Mouse (Mus musculus) c-Kit-negative CD71-positive TER-119-positive erythroid progenitor cells, embryonic 14.5 days (primary cell): Measurements from ENCODE around the gene Olfr181.

Experiments
- DNase-seq: peaks from one replicate; pipeline ENCODE4 v3.0.0-alpha.2; 2013; ENCODE audit warnings: low read depth, low spot score

Gene Olfr181

DNA sequence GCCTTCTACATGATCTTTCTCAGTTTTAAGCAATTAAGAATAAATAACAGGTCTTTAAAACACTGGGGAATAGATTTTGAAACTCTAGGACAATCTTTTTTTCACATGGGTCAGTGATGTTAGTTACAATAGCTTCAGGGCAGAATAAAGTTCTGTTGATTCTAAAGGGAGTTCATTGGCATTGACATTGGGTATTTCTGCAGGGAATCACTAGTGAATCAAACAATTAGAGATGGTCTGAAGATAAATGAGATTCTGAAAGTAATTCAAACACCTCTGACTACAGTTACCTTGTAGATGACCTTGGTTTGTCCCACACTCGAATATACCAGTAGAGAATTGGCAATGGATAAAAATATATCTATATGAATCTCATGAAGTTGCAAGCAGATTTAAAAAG is at the start of gene Olfr181:
Gene Olfr181 (minus strand): TSS at position 101 of the 400 bp plus-strand sequence.
- DNase-seq = no peak

DNA sequence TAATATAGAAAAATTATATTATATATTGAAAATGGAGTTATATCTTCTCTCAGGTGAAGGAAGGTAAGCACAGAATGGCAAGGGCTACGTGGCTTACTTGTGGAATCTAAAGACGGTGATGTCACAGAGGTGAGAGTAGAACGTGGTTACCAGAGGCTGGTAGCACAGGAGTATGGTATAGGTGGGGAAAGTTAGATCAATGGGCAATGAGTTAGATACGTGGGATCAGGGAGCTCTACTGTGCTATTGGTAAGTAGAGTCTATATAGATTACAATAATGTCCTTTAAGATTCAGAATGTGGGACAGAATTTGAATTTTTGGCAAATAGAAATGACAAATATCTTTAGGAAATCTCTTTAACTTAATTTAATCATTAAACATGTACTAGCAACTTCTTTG is 737 bp upstream of the Olfr181 start, which contains the start of gene Olfr180:
Gene Olfr180 (minus strand): TSS at position 101 of the 400 bp plus-strand sequence.
- DNase-seq = no peak

DNA sequence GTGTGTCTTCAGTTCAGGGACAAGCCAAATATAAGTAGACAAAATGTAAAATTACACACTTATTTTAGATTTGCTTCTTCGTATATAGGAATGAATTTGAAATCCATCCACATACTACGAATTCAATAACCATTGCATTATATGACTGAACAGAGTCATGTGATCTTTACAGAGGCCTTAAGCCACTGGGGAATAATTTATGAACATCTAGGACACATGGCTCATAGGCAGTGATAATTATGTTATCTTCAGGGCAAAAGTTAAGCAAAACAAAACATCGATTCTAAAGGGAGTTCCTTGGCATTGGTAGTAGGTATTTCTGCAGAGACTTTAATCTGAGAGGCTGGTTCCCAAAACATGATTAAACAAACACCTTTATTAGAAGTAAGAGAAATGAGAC is 36.6 kb downstream of the Olfr181 start, which contains the start of gene Olfr178:
Gene Olfr178 (minus strand): TSS at position 101 of the 400 bp plus-strand sequence.
- DNase-seq = no peak

DNA sequence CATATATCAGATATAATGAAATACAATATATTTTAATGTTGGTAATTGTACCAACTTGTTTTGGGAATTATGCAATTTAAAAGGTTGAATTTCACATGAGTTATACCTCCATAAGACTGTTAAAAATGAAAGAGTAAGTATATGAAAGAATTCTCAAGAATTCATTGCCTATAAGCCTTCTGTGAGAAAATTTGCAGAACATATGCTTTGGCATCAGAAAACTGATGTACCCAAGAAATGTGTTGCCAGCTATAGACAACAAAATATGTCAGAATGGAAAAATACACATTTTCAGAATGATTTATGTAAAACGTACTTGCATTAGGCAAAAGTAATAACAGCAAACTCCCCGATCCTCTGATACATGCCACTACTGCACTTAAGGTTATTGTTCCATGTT is 44.1 kb downstream of the Olfr181 start:
- DNase-seq = no peak
